Mouse (Mus musculus) forebrain, embryonic 16.5 days (tissue): Measurements from ENCODE around the gene Tmem214. TPM values are rescaled to one million over a fixed set of nuclear protein-coding genes. Genes with fewer than 3 reads are reported as not detected.
A peak's percentile ranks its signal among the peaks of the same experiment; 100 is the strongest.
"Not testable (repeated sequence)": the region's sequence is repeated elsewhere in the genome, so short reads cannot be mapped to it uniquely, and the experiment has no call there.

Experiments used
- ATAC-seq: fragments of 200-750 bp; cut with Nextera tagmentation; 2 replicates; pipeline ENCODE4 v1.8.0; 2017; ENCODE audit warnings: mild to moderate bottlenecking, moderate library complexity
- H3K27ac ChIP-seq: fragments of 300-500 bp; sonication (generic); 2 replicates; pipeline ENCODE4 v1.5.1; 2014; ENCODE audit warnings: low read length, control low read depth
- H3K27me3 ChIP-seq: fragments of 300-500 bp; sonication (generic); replicated peaks from 2 replicates; pipeline ENCODE4 v1.6.1; 2014; ENCODE audit warnings: low read length; ENCODE audit not compliant: control insufficient read depth, insufficient read depth
- H3K36me3 ChIP-seq: fragments of 300-500 bp; sonication (generic); 2 replicates; pipeline ENCODE4 v1.6.1; 2014; ENCODE audit not compliant: control insufficient read depth, insufficient read depth
- H3K4me1 ChIP-seq: fragments of 300-500 bp; sonication (generic); replicated peaks from 2 replicates; pipeline ENCODE4 v1.6.1; 2014; ENCODE audit warnings: low read length; ENCODE audit not compliant: control insufficient read depth, insufficient read depth
- H3K4me2 ChIP-seq: fragments of 300-500 bp; sonication (generic); 2 replicates; pipeline ENCODE4 v1.6.1; 2014; ENCODE audit warnings: mild to moderate bottlenecking, low read length, control low read depth
- H3K4me3 ChIP-seq: fragments of 300-500 bp; sonication (generic); replicated peaks from 2 replicates; pipeline ENCODE4 v1.5.1; 2014; ENCODE audit warnings: mild to moderate bottlenecking, low read length, control low read depth
- H3K9ac ChIP-seq: fragments of 300-500 bp; sonication (generic); replicated peaks from 2 replicates; pipeline ENCODE4 v1.6.1; 2014; ENCODE audit warnings: low read depth, low read length, control low read depth
- H3K9me3 ChIP-seq: fragments of 300-500 bp; sonication (generic); 2 replicates; pipeline ENCODE4 v1.6.1; 2016; ENCODE audit warnings: low read length; ENCODE audit not compliant: control insufficient read depth
- WGBS: fragments of 180-500 bp; shearing (Covaris S2); extraction: QIAGEN DNeasy Blood & Tissue Kit; methylation state at CpG from one replicate; pipeline ENCODE4 v1.1.7; 2014; 5-methylcytosine and 5-hydroxymethylcytosine counted together
- polyA plus RNA-seq: library from polyadenylated mRNA; unstranded; fragments of >200 nt; fragmentation: Nextera tagmentation; extraction: Ambion mirVana; gene quantifications from 2 replicates; pipeline ENCODE4 v1.2.1, GENCODE M21; 2015

Tmem214 gene
- polyA plus RNA-seq, 1 experiment from 2014 or later: 50.6 TPM

GRCm38 (mm10) chr5:30868981-30869380, 1.2 kb downstream of the Tmem214 start:
- Histone ChIP-seq H3K27ac (no peak overlapping the region), H3K4me1 (peaks cover 12% of the 10 kb centered on the region), H3K4me2 (peak overlapping the region; percentile 65), H3K9ac (peak overlapping the region; percentile 84), H3K9me3 (no peaks in the 10 kb centered on the region), H3K36me3 (peaks cover 15% of the 10 kb centered on the region; the same call in 1 of the 2 replicates), H3K27me3 (no peaks in the 10 kb centered on the region), H3K4me3 (peak overlapping the region; percentile 80)
- ATAC-seq: peak; percentile 21
- WGBS: 15% methylated on average over 9 of the region's 9 CpGs

GRCm38 (mm10) chr5:30869405-30870130, 1.8 kb downstream of the Tmem214 start:
- WGBS: under 1% methylated on average over 63 of the region's 63 CpGs
- Histone ChIP-seq H3K4me3 (peak overlapping the region; percentile 80), H3K36me3 (peaks cover 19% of the 10 kb centered on the region; the same call in 1 of the 2 replicates), H3K9ac (peak overlapping the region; percentile 84), H3K4me2 (peak overlapping the region; percentile 65), H3K27me3 (no peaks in the 10 kb centered on the region), H3K9me3 (no peaks in the 10 kb centered on the region), H3K27ac (0 out of 2 replicates have a peak overlapping the region, but pooled peaks have one; percentile 41), H3K4me1 (peaks cover 12% of the 10 kb centered on the region)
- peak; percentile 95 for ATAC-seq

- Histone ChIP-seq H3K27me3 (no peaks in the 10 kb centered on the region), H3K4me2 (peak overlapping the region; percentile 54), H3K36me3 (peaks cover 24% of the 10 kb centered on the region; the same call in 1 of the 2 replicates), H3K4me3 (peak overlapping the region; percentile 80), H3K27ac (no peak overlapping the region), H3K4me1 (peaks cover 12% of the 10 kb centered on the region), H3K9me3 (no peaks in the 10 kb centered on the region), H3K9ac (peak overlapping the region; percentile 84)
- ATAC-seq: no peak
- WGBS: 16% methylated on average over 2 of the region's 2 CpGs
These were observed 2.3 kb downstream of the Tmem214 start for GRCm38 (mm10) chr5:30870131-30870406.

- no peak overlapping the region for H3K4me2 ChIP-seq
- no peaks in the 10 kb centered on the region for H3K27me3 ChIP-seq
- H3K27ac ChIP-seq: no peak overlapping the region
- ATAC-seq: no peak
- no peaks in the 10 kb centered on the region for H3K9me3 ChIP-seq
- H3K9ac ChIP-seq: no peak overlapping the region
- H3K4me3 ChIP-seq: no peak overlapping the region
- peaks cover 12% of the 10 kb centered on the region for H3K4me1 ChIP-seq
- 91% methylated on average over 9 of the region's 9 CpGs for WGBS
- H3K36me3 ChIP-seq: peaks cover 35% of the 10 kb centered on the region
These were observed 4.8 kb downstream of the Tmem214 start for GRCm38 (mm10) chr5:30872574-30872973.

GRCm38 (mm10) chr5:30874365-30874764, 6.6 kb downstream of the Tmem214 start:
- Histone ChIP-seq H3K36me3 (peaks cover 35% of the 10 kb centered on the region), H3K27ac (no peak overlapping the region), H3K4me1 (peaks cover 16% of the 10 kb centered on the region), H3K9ac (no peak overlapping the region), H3K4me2 (no peak overlapping the region), H3K27me3 (no peaks in the 10 kb centered on the region), H3K9me3 (no peaks in the 10 kb centered on the region), H3K4me3 (no peak overlapping the region)
- no peak for ATAC-seq
- 93% methylated on average over 7 of the region's 7 CpGs for WGBS

- H3K4me2 ChIP-seq: no peak overlapping the region
These were observed 10.8 kb downstream of the Tmem214 start for GRCm38 (mm10) chr5:30878616-30879015.

GRCm38 (mm10) chr5:30879347-30879943, 11.6 kb downstream of the Tmem214 start:
- Histone ChIP-seq H3K9ac (no peak overlapping the region), H3K4me1 (peaks cover 7% of the 10 kb centered on the region; the same call in 1 of the 2 replicates), H3K4me2 (no peak overlapping the region), H3K27ac (peak overlapping the region; percentile 56), H3K9me3 (no peaks in the 10 kb centered on the region), H3K36me3 (peaks cover 21% of the 10 kb centered on the region), H3K4me3 (no peak overlapping the region), H3K27me3 (no peaks in the 10 kb centered on the region)
- ATAC-seq: peak; percentile 68
- 73% methylated on average over 5 of the region's 5 CpGs for WGBS

More at GRCm38 (mm10) chr5:30878616-30879015, 10.8 kb downstream of the Tmem214 start:
- H3K9me3 ChIP-seq: no peaks in the 10 kb centered on the region
- H3K9ac ChIP-seq: no peak overlapping the region
- peak overlapping the region; percentile 56 for H3K27ac ChIP-seq
- peak; percentile 52 for ATAC-seq
- no peak overlapping the region for H3K4me3 ChIP-seq
- 43% methylated on average over 6 of the region's 6 CpGs for WGBS
- H3K4me1 ChIP-seq: peaks cover 7% of the 10 kb centered on the region; the same call in 1 of the 2 replicates
- H3K27me3 ChIP-seq: no peaks in the 10 kb centered on the region
- peaks cover 28% of the 10 kb centered on the region for H3K36me3 ChIP-seq

GRCm38 (mm10) chr5:30881839-30882238, 14.0 kb downstream of the Tmem214 start:
- ATAC-seq, H3K36me3 ChIP-seq, H3K4me2 ChIP-seq, H3K27ac ChIP-seq, H3K9me3 ChIP-seq, H3K4me3 ChIP-seq, H3K27me3 ChIP-seq, H3K9ac ChIP-seq: not testable (repeated sequence)
- 94% methylated on average over 4 of the region's 4 CpGs for WGBS
- H3K4me1 ChIP-seq: peaks cover 11% of the 10 kb centered on the region; the same call in 1 of the 2 replicates

- H3K4me3 ChIP-seq: no peak overlapping the region; the same call in 1 of the 2 replicates
- peaks cover 18% of the 10 kb centered on the region for H3K4me1 ChIP-seq
- H3K9me3 ChIP-seq: no peaks in the 10 kb centered on the region
- H3K4me2 ChIP-seq: peak overlapping the region; percentile 72
- H3K27ac ChIP-seq: no peak overlapping the region
- H3K36me3 ChIP-seq: no peaks in the 10 kb centered on the region; the same call in 1 of the 2 replicates
- 33% methylated on average over 4 of the region's 4 CpGs for WGBS
- ATAC-seq: no peak
- H3K27me3 ChIP-seq: no peaks in the 10 kb centered on the region
- H3K9ac ChIP-seq: no peak overlapping the region
These were observed 18.4 kb downstream of the Tmem214 start for GRCm38 (mm10) chr5:30886209-30886608.
